Mouse (Mus musculus) C2C12 (cell line): Measurements from ENCODE around the gene Sltm. TPM values are rescaled to one million over a fixed set of nuclear protein-coding genes. Genes with fewer than 3 reads are reported as not detected.
"Not testable (repeated sequence)": the region's sequence is repeated elsewhere in the genome, so short reads cannot be mapped to it uniquely, and the experiment has no call there.

Experiments
- H3K27me3 ChIP-seq: one replicate; pipeline ENCODE4 v1.6.1; 2011; ENCODE audit not compliant: control insufficient read depth, insufficient read depth, insufficient read length
- H3K36me3 ChIP-seq: one replicate; pipeline ENCODE4 v1.6.1; 2011; ENCODE audit not compliant: control insufficient read depth, insufficient read depth
- H3K4me3 ChIP-seq: one replicate; pipeline ENCODE4 v1.5.1; 2011; ENCODE audit warnings: mild to moderate bottlenecking, control low read depth; ENCODE audit not compliant: poor library complexity, insufficient read depth, severe bottlenecking
- H3K79me2 ChIP-seq: one replicate; pipeline ENCODE4 v1.6.1; 2011; ENCODE audit not compliant: control insufficient read depth, insufficient read depth
- H3K79me3 ChIP-seq: one replicate; pipeline ENCODE4 v1.6.1; 2011; ENCODE audit warnings: low read depth, control low read depth
- H3ac ChIP-seq: one replicate; pipeline ENCODE3; 2011; ENCODE audit warnings: low read depth; ENCODE audit not compliant: control insufficient read depth, insufficient read length
- CEBPB ChIP-seq: IDR thresholded peaks from one replicate; pipeline ENCODE4 v1.6.1; 2011; ENCODE audit warnings: low read depth, mild to moderate bottlenecking, control low read depth, moderate library complexity
- CTCF ChIP-seq: IDR thresholded peaks from one replicate; pipeline ENCODE4 v1.5.1; 2011; ENCODE audit not compliant: control insufficient read depth, insufficient read depth, insufficient read length
- FOSL1 ChIP-seq: IDR thresholded peaks from one replicate; pipeline ENCODE4 v1.8.0; 2011; ENCODE audit warnings: mild to moderate bottlenecking, low read length; ENCODE audit not compliant: poor library complexity, insufficient read depth, severe bottlenecking
- MAX ChIP-seq: IDR thresholded peaks from one replicate; pipeline ENCODE4 v1.6.1; 2011; ENCODE audit warnings: mild to moderate bottlenecking, control low read depth
- MYOD1 ChIP-seq: IDR thresholded peaks from one replicate; pipeline ENCODE4 v1.6.1; 2011; ENCODE audit warnings: low read depth; ENCODE audit not compliant: control insufficient read depth, insufficient read length
- MYOG ChIP-seq: IDR thresholded peaks from one replicate; pipeline ENCODE4 v1.6.1; 2011; ENCODE audit not compliant: control insufficient read depth, insufficient read length; ENCODE audit errors: extremely low read depth
- USF1 ChIP-seq: IDR thresholded peaks from one replicate; pipeline ENCODE4 v1.6.1; 2011; ENCODE audit warnings: low read depth, mild to moderate bottlenecking, control low read depth, moderate library complexity
- polyA plus RNA-seq: library from polyadenylated mRNA; unstranded; fragments of >200 nt; fragmentation: generic; extraction: Trizol; gene quantifications from one replicate; pipeline ENCODE4 v1.2.1, GENCODE M21; 2012; ENCODE audit warnings: missing spikeins

The Sltm gene
- polyA plus RNA-seq, 1 experiment = 11.3 TPM

DNA sequence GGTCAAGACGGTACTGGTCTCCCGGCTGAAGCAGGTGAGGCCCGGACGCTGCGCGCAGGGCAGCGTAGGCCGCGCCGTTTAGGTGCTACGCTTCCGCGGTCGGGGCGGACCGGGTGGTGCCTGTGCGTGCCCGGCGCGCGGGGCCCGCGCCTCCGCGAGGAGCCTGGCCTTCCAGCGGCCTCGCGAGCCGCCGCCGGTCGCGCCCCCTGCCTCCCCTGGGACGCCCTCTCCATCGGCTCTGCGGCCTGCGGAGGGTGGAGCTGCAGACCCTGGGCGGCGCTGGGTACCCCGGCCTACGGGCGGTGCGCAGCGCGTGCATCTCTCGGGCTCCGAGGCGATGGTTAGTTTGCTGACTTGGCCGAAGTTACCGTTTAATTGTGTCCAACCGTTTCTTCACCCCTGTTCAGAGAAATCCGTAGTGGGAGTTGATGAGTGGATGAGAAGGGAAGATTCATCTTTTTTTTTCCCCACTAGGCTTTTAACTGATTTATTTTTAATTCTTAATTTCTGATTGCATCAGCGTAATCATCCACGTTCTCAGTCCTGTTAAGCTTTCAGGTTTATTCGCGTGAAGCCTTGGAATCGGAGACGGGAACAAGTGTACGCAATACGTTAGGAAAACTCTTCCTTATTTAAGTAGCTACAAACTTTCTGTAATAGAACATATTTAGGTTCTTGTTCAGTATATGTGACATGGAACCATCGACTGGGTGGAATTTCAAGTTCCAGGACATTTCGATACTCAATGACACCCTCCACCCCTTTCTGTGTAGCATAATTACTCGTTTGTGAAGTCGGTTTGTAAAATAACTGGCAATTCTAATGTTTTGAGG lies 710 bp downstream of the Sltm start:
- peak overlapping the region; percentile 57 for H3K4me3 ChIP-seq
- no peak for TF ChIP-seq FOSL1
- no peak for TF ChIP-seq MAX
- TF ChIP-seq USF1 = no peak
- TF ChIP-seq MYOD1 = no peak
- TF ChIP-seq MYOG = no peak
- no peak for TF ChIP-seq CEBPB
- TF ChIP-seq CTCF = no peak
- peak overlapping the region; percentile 91 for H3ac ChIP-seq
- H3K79me3 ChIP-seq = peaks cover 45% of the 10 kb centered on the region
- H3K36me3 ChIP-seq = peaks cover 15% of the 10 kb centered on the region
- no peaks in the 10 kb centered on the region for H3K27me3 ChIP-seq
- H3K79me2 ChIP-seq = peaks cover 54% of the 10 kb centered on the region

DNA sequence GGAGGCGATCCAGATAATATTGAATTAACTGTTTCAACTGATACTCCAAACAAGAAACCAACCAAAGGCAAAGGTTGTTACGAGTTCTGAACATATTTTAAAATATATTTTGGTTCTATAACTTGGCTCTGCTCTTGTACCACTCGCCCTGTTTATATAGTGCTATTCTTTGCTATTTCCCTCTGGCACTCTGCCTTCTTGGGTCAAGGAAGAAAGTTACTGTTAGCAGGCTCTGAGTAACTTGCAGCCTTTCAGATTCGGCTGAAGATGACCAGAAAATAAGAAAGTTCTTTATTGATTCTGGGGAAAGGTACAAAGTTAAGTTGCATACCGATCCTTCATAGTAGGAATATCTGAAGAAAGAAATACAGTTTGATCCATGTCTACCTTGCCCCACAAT lies 1.4 kb downstream of the Sltm start:
- peaks cover 61% of the 10 kb centered on the region for H3K79me2 ChIP-seq
- H3K4me3 ChIP-seq = peak overlapping the region; percentile 57
- peaks cover 52% of the 10 kb centered on the region for H3K79me3 ChIP-seq
- peaks cover 15% of the 10 kb centered on the region for H3K36me3 ChIP-seq
- no peak overlapping the region for H3ac ChIP-seq
- no peaks in the 10 kb centered on the region for H3K27me3 ChIP-seq
- TF ChIP-seq MYOG (no peak), USF1 (no peak), CTCF (no peak), CEBPB (no peak), FOSL1 (no peak), MAX (no peak), MYOD1 (no peak)

DNA sequence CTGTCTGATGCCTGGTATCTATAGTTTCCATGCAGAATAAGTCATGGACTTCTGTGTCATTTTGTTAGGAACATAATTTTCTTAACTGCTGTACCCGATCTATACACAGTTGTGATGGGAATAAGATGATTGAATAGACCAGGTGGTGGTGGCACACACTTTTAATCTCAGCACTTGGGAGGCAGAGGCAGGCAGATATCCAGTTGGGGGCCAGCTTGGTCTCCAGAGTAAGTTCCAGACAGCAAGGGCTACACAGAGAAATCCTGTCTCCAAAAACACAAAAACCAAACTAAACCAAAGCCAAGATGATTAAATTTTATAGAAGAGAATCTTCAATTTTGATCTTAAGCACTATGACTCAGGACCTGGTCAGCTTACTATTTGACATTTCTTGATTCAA lies 2.3 kb downstream of the Sltm start:
- H3K27me3 ChIP-seq = no peaks in the 10 kb centered on the region
- TF ChIP-seq MAX (no peak), MYOD1 (no peak), USF1 (no peak), CEBPB (no peak), CTCF (no peak), FOSL1 (no peak), MYOG (no peak)
- H3K4me3 ChIP-seq = no peak overlapping the region

GRCm38 (mm10) chr9:70546576-70546975 lies 4.0 kb downstream of the Sltm start:
- not testable (repeated sequence) for H3K4me3 ChIP-seq, H3K27me3 ChIP-seq, H3ac ChIP-seq
- peaks cover 31% of the 10 kb centered on the region for H3K36me3 ChIP-seq
- H3K79me3 ChIP-seq = peaks cover 72% of the 10 kb centered on the region
- peaks cover 86% of the 10 kb centered on the region for H3K79me2 ChIP-seq

More for the DNA sequence above, 2.3 kb downstream of the Sltm start:
- no peak overlapping the region for H3ac ChIP-seq
- peaks cover 18% of the 10 kb centered on the region for H3K36me3 ChIP-seq
- H3K79me2 ChIP-seq = peaks cover 70% of the 10 kb centered on the region
- peaks cover 57% of the 10 kb centered on the region for H3K79me3 ChIP-seq

- Histone ChIP-seq H3K79me2 (peaks cover 99% of the 10 kb centered on the region), H3K79me3 (peaks cover 82% of the 10 kb centered on the region), H3ac (no peak overlapping the region), H3K36me3 (peaks cover 38% of the 10 kb centered on the region), H3K27me3 (no peaks in the 10 kb centered on the region), H3K4me3 (no peak overlapping the region)
- TF ChIP-seq MYOD1 (no peak), USF1 (no peak), MYOG (no peak), CTCF (no peak), MAX (no peak), FOSL1 (no peak), CEBPB (no peak)
Observed at GRCm38 (mm10) chr9:70548304-70548703, 5.8 kb downstream of the Sltm start.

DNA sequence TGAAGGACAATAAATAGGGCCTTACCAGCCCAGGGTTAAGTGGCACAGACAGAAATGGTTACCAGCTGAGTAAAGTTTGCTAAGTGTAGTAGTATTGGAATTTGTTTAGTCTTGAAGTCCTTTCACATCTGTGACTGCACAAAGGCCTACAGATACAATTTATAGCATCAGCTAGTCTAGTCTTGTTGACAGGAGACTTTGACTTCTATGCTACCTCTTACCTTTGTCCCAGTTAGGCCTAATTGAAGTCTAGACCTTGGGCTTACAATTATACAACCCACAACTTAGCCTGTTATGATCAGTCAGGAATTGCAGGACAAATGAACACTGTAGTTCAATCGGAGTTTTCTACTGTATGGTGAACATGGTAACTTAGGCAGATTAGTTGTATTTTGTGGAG lies 9.0 kb downstream of the Sltm start:
- Histone ChIP-seq H3K27me3 (no peaks in the 10 kb centered on the region), H3ac (no peak overlapping the region), H3K4me3 (no peak overlapping the region), H3K36me3 (peaks cover 31% of the 10 kb centered on the region), H3K79me2 (peaks cover 91% of the 10 kb centered on the region), H3K79me3 (peaks cover 66% of the 10 kb centered on the region)
- no peak for TF ChIP-seq MYOG
- TF ChIP-seq MYOD1 = no peak
- no peak for TF ChIP-seq CEBPB
- no peak for TF ChIP-seq CTCF
- TF ChIP-seq MAX = no peak
- no peak for TF ChIP-seq FOSL1
- TF ChIP-seq USF1 = no peak

GRCm38 (mm10) chr9:70552233-70552632 lies 9.7 kb downstream of the Sltm start:
- H3K79me3 ChIP-seq = peaks cover 59% of the 10 kb centered on the region
- not testable (repeated sequence) for H3ac ChIP-seq, H3K27me3 ChIP-seq, H3K4me3 ChIP-seq
- peaks cover 91% of the 10 kb centered on the region for H3K79me2 ChIP-seq
- peaks cover 26% of the 10 kb centered on the region for H3K36me3 ChIP-seq
